Mouse (Mus musculus): ENCODE data around the gene Slc40a1. TPM values are rescaled to one million over a fixed set of nuclear protein-coding genes. Genes with fewer than 3 reads are reported as not detected.
A peak's percentile ranks its signal among the peaks of the same experiment; 100 is the strongest.

The Slc40a1 gene
- polyA plus RNA-seq, 1 experiment from 2014 or later: 83.4 TPM

GRCm38 (mm10) chr1:45876450-45877198, 49.7 kb downstream of the Slc40a1 start:
- peaks cover 3% of the 10 kb centered on the region; the same call in 1 of the 2 replicates for H3K4me1 ChIP-seq (replicated peaks; ENCODE audit: control insufficient read depth, insufficient read depth, low read length)
- ATAC-seq (replicated peaks; ENCODE audit: low FRiP score): no peak
- no peak for DNase-seq (ENCODE audit: low spot score)
- no peak overlapping the region for H3K4me3 ChIP-seq (ENCODE audit: low read depth, low read length)
- H3K9ac ChIP-seq (ENCODE audit: low read depth, low read length): no peak overlapping the region
- H3K27ac ChIP-seq (ENCODE audit: low read depth, low read length): no peak overlapping the region
- H3K36me3 ChIP-seq (ENCODE audit: control insufficient read depth, insufficient read depth, low read length): no peaks in the 10 kb centered on the region
- H3K9me3 ChIP-seq (ENCODE audit: control insufficient read depth, low read length): no peaks in the 10 kb centered on the region
- H3K27me3 ChIP-seq (replicated peaks; ENCODE audit: control insufficient read depth, insufficient read depth, low read length): no peaks in the 10 kb centered on the region
- WGBS: 87% methylated on average over 6 of the region's 6 CpGs
- H3K4me2 ChIP-seq: no peak overlapping the region

GRCm38 (mm10) chr1:45875640-45876039, 50.7 kb downstream of the Slc40a1 start:
- no peaks in the 10 kb centered on the region for H3K9me3 ChIP-seq (ENCODE audit: control insufficient read depth, low read length)
- H3K4me1 ChIP-seq (replicated peaks; ENCODE audit: control insufficient read depth, insufficient read depth, low read length): peaks cover 3% of the 10 kb centered on the region; the same call in 1 of the 2 replicates
- no peaks in the 10 kb centered on the region for H3K36me3 ChIP-seq (ENCODE audit: control insufficient read depth, insufficient read depth, low read length)
- ATAC-seq (replicated peaks; ENCODE audit: low FRiP score) (peak; percentile 95), DNase-seq (ENCODE audit: low spot score) (no peak)
- 0 out of 2 replicates have a peak overlapping the region, but pooled peaks have one; percentile 5 for H3K4me2 ChIP-seq
- 54% methylated on average over 2 of the region's 2 CpGs for WGBS
- H3K27ac ChIP-seq (ENCODE audit: low read depth, low read length): 0 out of 2 replicates have a peak overlapping the region, but pooled peaks have one; percentile 30
- no peak overlapping the region for H3K9ac ChIP-seq (ENCODE audit: low read depth, low read length)
- H3K27me3 ChIP-seq (replicated peaks; ENCODE audit: control insufficient read depth, insufficient read depth, low read length): no peaks in the 10 kb centered on the region
- H3K4me3 ChIP-seq (ENCODE audit: low read depth, low read length): no peak overlapping the region

- no peak overlapping the region for H3K9ac ChIP-seq (ENCODE audit: low read depth, low read length)
- H3K27me3 ChIP-seq (replicated peaks; ENCODE audit: control insufficient read depth, insufficient read depth, low read length): no peaks in the 10 kb centered on the region
- H3K36me3 ChIP-seq (ENCODE audit: control insufficient read depth, insufficient read depth, low read length): no peaks in the 10 kb centered on the region
- H3K4me2 ChIP-seq: no peak overlapping the region
- H3K4me3 ChIP-seq (ENCODE audit: low read depth, low read length): no peak overlapping the region
- peaks cover 7% of the 10 kb centered on the region for H3K4me1 ChIP-seq (replicated peaks; ENCODE audit: control insufficient read depth, insufficient read depth, low read length)
- 0 out of 2 replicates have a peak overlapping the region, but pooled peaks have one; percentile 15 for H3K27ac ChIP-seq (ENCODE audit: low read depth, low read length)
- peak; percentile 62; the same call in 1 of the 2 replicates for ATAC-seq (replicated peaks; ENCODE audit: low FRiP score)
- no peaks in the 10 kb centered on the region for H3K9me3 ChIP-seq (ENCODE audit: control insufficient read depth, low read length)
- no peak for DNase-seq (ENCODE audit: low spot score)
- WGBS: 54% methylated on average over 2 of the region's 2 CpGs
Observed at GRCm38 (mm10) chr1:45873250-45873649, 53.1 kb downstream of the Slc40a1 start.

- WGBS: 65% methylated on average over 3 of the region's 3 CpGs
- H3K27me3 ChIP-seq (replicated peaks; ENCODE audit: control insufficient read depth, insufficient read depth, low read length): no peaks in the 10 kb centered on the region
- peaks cover 10% of the 10 kb centered on the region for H3K4me1 ChIP-seq (replicated peaks; ENCODE audit: control insufficient read depth, insufficient read depth, low read length)
- H3K36me3 ChIP-seq (ENCODE audit: control insufficient read depth, insufficient read depth, low read length): no peaks in the 10 kb centered on the region
- H3K9ac ChIP-seq (ENCODE audit: low read depth, low read length): no peak overlapping the region
- DNase-seq (ENCODE audit: low spot score) (no peak), ATAC-seq (replicated peaks; ENCODE audit: low FRiP score) (no peak)
- no peaks in the 10 kb centered on the region for H3K9me3 ChIP-seq (ENCODE audit: control insufficient read depth, low read length)
- H3K4me2 ChIP-seq: no peak overlapping the region
- peak overlapping the region; percentile 29; the same call in 1 of the 2 replicates for H3K27ac ChIP-seq (ENCODE audit: low read depth, low read length)
- H3K4me3 ChIP-seq (ENCODE audit: low read depth, low read length): no peak overlapping the region
Observed at GRCm38 (mm10) chr1:45868479-45869137, 57.7 kb downstream of the Slc40a1 start.

- H3K4me3 ChIP-seq (ENCODE audit: low read depth, low read length): no peak overlapping the region
- no peak overlapping the region for H3K27ac ChIP-seq (ENCODE audit: low read depth, low read length)
- peaks cover 6% of the 10 kb centered on the region for H3K4me1 ChIP-seq (replicated peaks; ENCODE audit: control insufficient read depth, insufficient read depth, low read length)
- no peaks in the 10 kb centered on the region for H3K27me3 ChIP-seq (replicated peaks; ENCODE audit: control insufficient read depth, insufficient read depth, low read length)
- no peaks in the 10 kb centered on the region for H3K9me3 ChIP-seq (ENCODE audit: control insufficient read depth, low read length)
- no peak overlapping the region for H3K9ac ChIP-seq (ENCODE audit: low read depth, low read length)
- WGBS: 73% methylated on average over 1 of the region's 1 CpGs
- no peaks in the 10 kb centered on the region for H3K36me3 ChIP-seq (ENCODE audit: control insufficient read depth, insufficient read depth, low read length)
- H3K4me2 ChIP-seq: no peak overlapping the region
- no peak for DNase-seq (ENCODE audit: low spot score)
- ATAC-seq (replicated peaks; ENCODE audit: low FRiP score): no peak
Observed at GRCm38 (mm10) chr1:45868050-45868449, 58.3 kb downstream of the Slc40a1 start.

- WGBS: 60% methylated on average over 3 of the region's 3 CpGs
- H3K4me3 ChIP-seq (ENCODE audit: low read depth, low read length): no peak overlapping the region
- no peaks in the 10 kb centered on the region for H3K27me3 ChIP-seq (replicated peaks; ENCODE audit: control insufficient read depth, insufficient read depth, low read length)
- H3K9me3 ChIP-seq (ENCODE audit: control insufficient read depth, low read length): no peaks in the 10 kb centered on the region
- H3K27ac ChIP-seq (ENCODE audit: low read depth, low read length): no peak overlapping the region; the same call in 1 of the 2 replicates
- no peaks in the 10 kb centered on the region for H3K36me3 ChIP-seq (ENCODE audit: control insufficient read depth, insufficient read depth, low read length)
- H3K9ac ChIP-seq (ENCODE audit: low read depth, low read length): no peak overlapping the region
- DNase-seq (ENCODE audit: low spot score) (no peak), ATAC-seq (replicated peaks; ENCODE audit: low FRiP score) (no peak)
- no peak overlapping the region for H3K4me2 ChIP-seq
- H3K4me1 ChIP-seq (replicated peaks; ENCODE audit: control insufficient read depth, insufficient read depth, low read length): peaks cover 6% of the 10 kb centered on the region
Observed at GRCm38 (mm10) chr1:45866288-45867018, 59.9 kb downstream of the Slc40a1 start.

- ATAC-seq (replicated peaks; ENCODE audit: low FRiP score): no peak
- Histone ChIP-seq H3K4me2 (no peak overlapping the region), H3K9me3 (ENCODE audit: control insufficient read depth, low read length) (no peaks in the 10 kb centered on the region), H3K9ac (ENCODE audit: low read depth, low read length) (no peak overlapping the region), H3K4me3 (ENCODE audit: low read depth, low read length) (no peak overlapping the region), H3K36me3 (ENCODE audit: control insufficient read depth, insufficient read depth, low read length) (no peaks in the 10 kb centered on the region), H3K27me3 (replicated peaks; ENCODE audit: control insufficient read depth, insufficient read depth, low read length) (no peaks in the 10 kb centered on the region), H3K4me1 (replicated peaks; ENCODE audit: control insufficient read depth, insufficient read depth, low read length) (peaks cover 6% of the 10 kb centered on the region), H3K27ac (ENCODE audit: low read depth, low read length) (no peak overlapping the region; the same call in 1 of the 2 replicates)
- 38% methylated on average over 5 of the region's 5 CpGs for WGBS
- DNase-seq (ENCODE audit: low spot score): no peak
Observed at GRCm38 (mm10) chr1:45865727-45866126, 60.6 kb downstream of the Slc40a1 start.

GRCm38 (mm10) chr1:45865316-45865715, 61.0 kb downstream of the Slc40a1 start:
- Histone ChIP-seq H3K4me1 (replicated peaks; ENCODE audit: control insufficient read depth, insufficient read depth, low read length) (peaks cover 6% of the 10 kb centered on the region), H3K27ac (ENCODE audit: low read depth, low read length) (0 out of 2 replicates have a peak overlapping the region, but pooled peaks have one; percentile 13), H3K27me3 (replicated peaks; ENCODE audit: control insufficient read depth, insufficient read depth, low read length) (no peaks in the 10 kb centered on the region), H3K9ac (ENCODE audit: low read depth, low read length) (no peak overlapping the region), H3K36me3 (ENCODE audit: control insufficient read depth, insufficient read depth, low read length) (no peaks in the 10 kb centered on the region), H3K9me3 (ENCODE audit: control insufficient read depth, low read length) (no peaks in the 10 kb centered on the region), H3K4me3 (ENCODE audit: low read depth, low read length) (no peak overlapping the region), H3K4me2 (no peak overlapping the region)
- 26% methylated on average over 1 of the region's 1 CpGs for WGBS
- ATAC-seq (replicated peaks; ENCODE audit: low FRiP score) (no peak), DNase-seq (ENCODE audit: low spot score) (no peak)
